Mouse (Mus musculus): ENCODE measurements around the gene Bcl2l13. TPM values are rescaled to one million over a fixed set of nuclear protein-coding genes. Genes with fewer than 3 reads are reported as not detected.

Gene Bcl2l13
- total and polyA plus RNA-seq, 2 experiments from 2014 or later, result 30.9 to 32.4 TPM

- Histone ChIP-seq H3K27me3 (ENCODE audit: control insufficient read depth, insufficient read depth, low read length) (no peaks in the 10 kb centered on the region), H3K27ac (ENCODE audit: low read depth) (no peak overlapping the region), H3K4me3 (ENCODE audit: low read depth, low read length) (no peak overlapping the region), H3K4me2 (ENCODE audit: low read depth, low read length) (no peak overlapping the region), H3K4me1 (ENCODE audit: control insufficient read depth, insufficient read depth) (no peaks in the 10 kb centered on the region), H3K36me3 (replicated peaks; ENCODE audit: control insufficient read depth, insufficient read depth, low read length) (peaks cover 48% of the 10 kb centered on the region), H3K9me3 (replicated peaks; ENCODE audit: control insufficient read depth, low read length) (no peaks in the 10 kb centered on the region), H3K9ac (replicated peaks; ENCODE audit: low read depth, low read length) (no peak overlapping the region)
- DNase-seq (ENCODE audit: low spot score), result no peak
- no peak for TF ChIP-seq CTCF (IDR thresholded peaks at IDR 0.05; ENCODE audit: low read depth)
- no peak for TF ChIP-seq EP300 (IDR thresholded peaks at IDR 0.05; ENCODE audit: low read depth)
- 81% methylated on average over 3 of the region's 3 CpGs for WGBS
- no peak for ATAC-seq (ENCODE audit: insufficient read depth, low read depth)
These were observed 103.8 kb downstream of the Bcl2l13 start for GRCm38 (mm10) chr6:120939783-120940182.

- Histone ChIP-seq H3K36me3 (replicated peaks; ENCODE audit: control insufficient read depth, insufficient read depth, low read length) (peaks cover 47% of the 10 kb centered on the region), H3K27ac (ENCODE audit: low read depth) (no peak overlapping the region), H3K9me3 (replicated peaks; ENCODE audit: control insufficient read depth, low read length) (no peaks in the 10 kb centered on the region), H3K4me3 (ENCODE audit: low read depth, low read length) (no peak overlapping the region), H3K4me2 (ENCODE audit: low read depth, low read length) (no peak overlapping the region), H3K27me3 (ENCODE audit: control insufficient read depth, insufficient read depth, low read length) (no peaks in the 10 kb centered on the region), H3K4me1 (ENCODE audit: control insufficient read depth, insufficient read depth) (no peaks in the 10 kb centered on the region), H3K9ac (replicated peaks; ENCODE audit: low read depth, low read length) (no peak overlapping the region)
- WGBS, result 88% methylated on average over 7 of the region's 7 CpGs
- no peak for TF ChIP-seq CTCF (IDR thresholded peaks at IDR 0.05; ENCODE audit: low read depth)
- no peak for TF ChIP-seq EP300 (IDR thresholded peaks at IDR 0.05; ENCODE audit: low read depth)
- ATAC-seq (ENCODE audit: insufficient read depth, low read depth), result no peak
- no peak for DNase-seq (ENCODE audit: low spot score)
These were observed 104.6 kb downstream of the Bcl2l13 start for GRCm38 (mm10) chr6:120940446-120941083.

- H3K4me3 ChIP-seq (ENCODE audit: low read depth, low read length), result no peak overlapping the region
- WGBS, result 88% methylated on average over 7 of the region's 7 CpGs
- no peaks in the 10 kb centered on the region for H3K27me3 ChIP-seq (ENCODE audit: control insufficient read depth, insufficient read depth, low read length)
- DNase-seq (ENCODE audit: low spot score) (no peak), ATAC-seq (ENCODE audit: insufficient read depth, low read depth) (no peak)
- peaks cover 46% of the 10 kb centered on the region for H3K36me3 ChIP-seq (replicated peaks; ENCODE audit: control insufficient read depth, insufficient read depth, low read length)
- TF ChIP-seq CTCF (IDR thresholded peaks at IDR 0.05; ENCODE audit: low read depth), result no peak
- no peak for TF ChIP-seq EP300 (IDR thresholded peaks at IDR 0.05; ENCODE audit: low read depth)
- no peaks in the 10 kb centered on the region for H3K4me1 ChIP-seq (ENCODE audit: control insufficient read depth, insufficient read depth)
- H3K9ac ChIP-seq (replicated peaks; ENCODE audit: low read depth, low read length), result no peak overlapping the region
- no peaks in the 10 kb centered on the region for H3K9me3 ChIP-seq (replicated peaks; ENCODE audit: control insufficient read depth, low read length)
- H3K27ac ChIP-seq (ENCODE audit: low read depth), result no peak overlapping the region
- H3K4me2 ChIP-seq (ENCODE audit: low read depth, low read length), result no peak overlapping the region
These were observed 105.1 kb downstream of the Bcl2l13 start for GRCm38 (mm10) chr6:120941084-120941481.

GRCm38 (mm10) chr6:120941575-120941974 lies 105.6 kb downstream of the Bcl2l13 start:
- 91% methylated on average over 13 of the region's 13 CpGs for WGBS
- H3K4me1 ChIP-seq (ENCODE audit: control insufficient read depth, insufficient read depth), result no peaks in the 10 kb centered on the region
- H3K27ac ChIP-seq (ENCODE audit: low read depth), result no peak overlapping the region
- H3K4me2 ChIP-seq (ENCODE audit: low read depth, low read length), result no peak overlapping the region
- ATAC-seq (ENCODE audit: insufficient read depth, low read depth), result no peak
- peaks cover 50% of the 10 kb centered on the region for H3K36me3 ChIP-seq (replicated peaks; ENCODE audit: control insufficient read depth, insufficient read depth, low read length)
- H3K4me3 ChIP-seq (ENCODE audit: low read depth, low read length), result no peak overlapping the region
- no peak overlapping the region for H3K9ac ChIP-seq (replicated peaks; ENCODE audit: low read depth, low read length)
- H3K9me3 ChIP-seq (replicated peaks; ENCODE audit: control insufficient read depth, low read length), result no peaks in the 10 kb centered on the region
- no peak for TF ChIP-seq CTCF (IDR thresholded peaks at IDR 0.05; ENCODE audit: low read depth)
- no peak for TF ChIP-seq EP300 (IDR thresholded peaks at IDR 0.05; ENCODE audit: low read depth)
- no peaks in the 10 kb centered on the region for H3K27me3 ChIP-seq (ENCODE audit: control insufficient read depth, insufficient read depth, low read length)
- DNase-seq (ENCODE audit: low spot score), result no peak

Small RNA genes within 50 kb of the gene (microRNA-seq; reads per million reads assigned to microRNA genes)
- not detected for gene Gm25193

Other genes starting within 250 kb of the Bcl2l13 start
- gene Cecr2, start 169.8 kb upstream of the Bcl2l13 start, total RNA-seq (2014; rRNA removed; ENCODE audit: low replicate concordance), result 3.6 and 5.8 TPM in 2 replicates
- 0.87 and 1.1 TPM in 2 replicates for gene Cecr2, start 169.8 kb upstream of the Bcl2l13 start, polyA plus RNA-seq (2015; fragmentation: Nextera tagmentation; extraction: Ambion mirVana)
- 0.31 TPM in 1 of 2 replicates, not detected in the other for gene Slc25a18, start 62.6 kb upstream of the Bcl2l13 start, total RNA-seq (2014; rRNA removed; ENCODE audit: low replicate concordance)
- gene Slc25a18, start 62.6 kb upstream of the Bcl2l13 start, polyA plus RNA-seq (2015; fragmentation: Nextera tagmentation; extraction: Ambion mirVana), result 0.26 and 0.58 TPM in 2 replicates
- gene Atp6v1e1, start 13.4 kb upstream of the Bcl2l13 start, total RNA-seq (2014; rRNA removed; ENCODE audit: low replicate concordance), result 126 and 129 TPM in 2 replicates
- gene Atp6v1e1, start 13.4 kb upstream of the Bcl2l13 start, polyA plus RNA-seq (2015; fragmentation: Nextera tagmentation; extraction: Ambion mirVana), result 172 and 173 TPM in 2 replicates
- gene Bid, start 80.6 kb downstream of the Bcl2l13 start, total RNA-seq (2014; rRNA removed; ENCODE audit: low replicate concordance), result 3.3 and 5.1 TPM in 2 replicates
- 2.6 and 3.6 TPM in 2 replicates for gene Bid, start 80.6 kb downstream of the Bcl2l13 start, polyA plus RNA-seq (2015; fragmentation: Nextera tagmentation; extraction: Ambion mirVana)